Mouse (Mus musculus): ENCODE measurements around the gene Myl9. TPM values are rescaled to one million over a fixed set of nuclear protein-coding genes. Genes with fewer than 3 reads are reported as not detected.
A peak's percentile ranks its signal among the peaks of the same experiment; 100 is the strongest.

The Myl9 gene
- polyA plus RNA-seq, 1 experiment, result 830 TPM

DNA sequence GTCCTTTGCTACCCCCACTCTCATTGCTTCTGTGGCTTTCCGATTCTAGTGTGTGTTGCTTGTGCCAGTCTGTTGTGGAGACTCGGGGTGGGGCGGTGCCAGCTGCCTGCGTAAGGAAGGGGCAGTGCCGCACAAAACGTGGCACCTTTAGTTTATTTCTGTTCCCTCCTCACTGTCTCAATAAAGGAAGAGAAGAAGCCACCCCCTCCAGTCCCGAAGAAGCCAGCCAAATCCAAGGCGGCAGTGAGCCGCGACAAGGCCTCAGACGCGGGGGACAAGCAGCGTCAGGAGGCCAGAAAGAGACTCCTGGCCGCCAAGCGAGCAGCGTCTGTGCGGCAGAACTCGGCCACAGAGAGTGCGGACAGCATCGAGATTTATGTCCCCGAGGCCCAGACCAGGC lies 12.7 kb upstream of the Myl9 start:
- Histone ChIP-seq H3K27ac (ENCODE audit: insufficient read depth, low read length) (no peak overlapping the region), H3K4me3 (ENCODE audit: insufficient read depth, low read length) (no peak overlapping the region), H3K4me1 (ENCODE audit: control insufficient read depth, insufficient read depth, low read length) (no peaks in the 10 kb centered on the region)
- TF ChIP-seq CTCF (IDR thresholded peaks at IDR 0.05; ENCODE audit: borderline replicate concordance, insufficient read depth, low read length) (no peak), POLR2A (IDR thresholded peaks at IDR 0.05; ENCODE audit: low read depth, low read length) (no peak)

DNA sequence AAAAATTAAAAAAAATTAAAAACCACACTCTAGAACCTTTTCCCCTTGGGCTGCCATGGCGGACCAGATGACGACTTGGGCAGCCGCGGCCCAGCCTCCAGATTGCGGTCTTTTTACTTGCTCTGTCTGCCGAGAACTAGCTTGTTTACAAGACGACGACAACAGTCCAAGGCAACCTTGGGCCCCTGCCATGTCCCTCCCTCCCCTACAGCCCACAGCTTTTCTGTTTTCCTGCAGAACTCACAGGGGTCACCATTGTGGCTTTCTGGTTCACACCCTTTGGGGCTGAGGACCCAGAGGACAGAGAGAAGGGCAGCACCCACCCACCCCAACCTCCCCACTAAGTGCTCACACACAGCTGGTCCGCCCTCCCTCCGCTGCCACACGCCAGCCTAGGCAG lies 12.1 kb upstream of the Myl9 start:
- Histone ChIP-seq H3K4me1 (ENCODE audit: control insufficient read depth, insufficient read depth, low read length) (no peaks in the 10 kb centered on the region), H3K27ac (ENCODE audit: insufficient read depth, low read length) (no peak overlapping the region), H3K4me3 (ENCODE audit: insufficient read depth, low read length) (no peak overlapping the region)
- TF ChIP-seq CTCF (IDR thresholded peaks at IDR 0.05; ENCODE audit: borderline replicate concordance, insufficient read depth, low read length), result no peak
- no peak for TF ChIP-seq POLR2A (IDR thresholded peaks at IDR 0.05; ENCODE audit: low read depth, low read length)

- TF ChIP-seq POLR2A (IDR thresholded peaks at IDR 0.05; ENCODE audit: low read depth, low read length) (no peak), CTCF (IDR thresholded peaks at IDR 0.05; ENCODE audit: borderline replicate concordance, insufficient read depth, low read length) (no peak)
- Histone ChIP-seq H3K4me3 (ENCODE audit: insufficient read depth, low read length) (no peak overlapping the region), H3K4me1 (ENCODE audit: control insufficient read depth, insufficient read depth, low read length) (no peaks in the 10 kb centered on the region), H3K27ac (ENCODE audit: insufficient read depth, low read length) (no peak overlapping the region)
These were observed 11.2 kb upstream of the Myl9 start for GRCm38 (mm10) chr2:156764022-156764421.

DNA sequence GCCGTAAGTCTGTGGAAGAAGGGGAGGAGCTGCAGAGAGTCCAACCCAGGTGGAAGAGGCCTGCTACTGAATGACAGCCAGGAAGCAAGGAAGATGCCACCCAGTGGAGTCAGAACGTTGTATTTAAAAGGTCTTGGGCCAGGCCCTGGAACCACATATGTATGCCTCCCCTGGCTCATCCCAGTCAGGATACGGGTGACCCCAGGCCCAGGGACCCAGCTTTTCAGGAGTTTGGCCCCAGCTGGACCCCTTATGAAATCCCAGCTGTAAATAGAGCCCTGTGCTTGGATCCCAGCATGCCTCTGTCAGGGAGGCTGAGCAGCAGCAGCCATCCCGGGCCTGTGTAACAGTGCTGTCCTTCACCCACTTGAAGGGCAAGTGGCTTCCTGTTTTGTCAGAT lies 10.5 kb upstream of the Myl9 start:
- TF ChIP-seq CTCF (IDR thresholded peaks at IDR 0.05; ENCODE audit: borderline replicate concordance, insufficient read depth, low read length) (no peak), POLR2A (IDR thresholded peaks at IDR 0.05; ENCODE audit: low read depth, low read length) (no peak)
- no peak overlapping the region for H3K4me3 ChIP-seq (ENCODE audit: insufficient read depth, low read length)
- H3K4me1 ChIP-seq (ENCODE audit: control insufficient read depth, insufficient read depth, low read length), result no peaks in the 10 kb centered on the region
- H3K27ac ChIP-seq (ENCODE audit: insufficient read depth, low read length), result no peak overlapping the region

- H3K27ac ChIP-seq (ENCODE audit: insufficient read depth, low read length), result no peak overlapping the region
- no peak overlapping the region for H3K4me3 ChIP-seq (ENCODE audit: insufficient read depth, low read length)
- no peaks in the 10 kb centered on the region for H3K4me1 ChIP-seq (ENCODE audit: control insufficient read depth, insufficient read depth, low read length)
- TF ChIP-seq POLR2A (IDR thresholded peaks at IDR 0.05; ENCODE audit: low read depth, low read length) (no peak), CTCF (IDR thresholded peaks at IDR 0.05; ENCODE audit: borderline replicate concordance, insufficient read depth, low read length) (no peak)
These were observed 9.6 kb upstream of the Myl9 start for GRCm38 (mm10) chr2:156765593-156765992.

- TF ChIP-seq CTCF (IDR thresholded peaks at IDR 0.05; ENCODE audit: borderline replicate concordance, insufficient read depth, low read length) (no peak), POLR2A (IDR thresholded peaks at IDR 0.05; ENCODE audit: low read depth, low read length) (no peak)
- Histone ChIP-seq H3K27ac (ENCODE audit: insufficient read depth, low read length) (no peak overlapping the region), H3K4me1 (ENCODE audit: control insufficient read depth, insufficient read depth, low read length) (no peaks in the 10 kb centered on the region), H3K4me3 (ENCODE audit: insufficient read depth, low read length) (no peak overlapping the region)
These were observed 8.8 kb upstream of the Myl9 start for GRCm38 (mm10) chr2:156766227-156767019.

DNA sequence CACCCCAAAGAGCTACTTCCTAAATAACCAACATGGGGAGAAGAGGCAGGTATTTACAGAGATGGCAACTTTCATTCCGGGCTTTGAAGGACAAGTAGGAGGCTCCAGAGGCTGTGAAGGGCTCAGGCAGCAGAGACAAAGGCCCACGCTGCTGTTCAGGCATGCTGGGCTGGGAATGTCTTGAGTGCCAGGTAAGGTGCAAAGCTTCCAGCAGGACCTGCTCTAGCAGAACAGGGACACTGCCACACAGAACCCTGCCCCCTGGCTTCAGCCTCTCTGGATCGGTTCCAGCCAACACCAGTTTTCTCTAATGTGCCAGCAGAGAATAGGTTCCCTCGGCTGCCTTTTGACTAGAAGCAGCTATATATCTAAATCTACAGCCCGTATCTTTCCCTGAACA lies 8.1 kb upstream of the Myl9 start:
- H3K4me1 ChIP-seq (ENCODE audit: control insufficient read depth, insufficient read depth, low read length), result no peaks in the 10 kb centered on the region
- TF ChIP-seq POLR2A (IDR thresholded peaks at IDR 0.05; ENCODE audit: low read depth, low read length), result no peak
- no peak for TF ChIP-seq CTCF (IDR thresholded peaks at IDR 0.05; ENCODE audit: borderline replicate concordance, insufficient read depth, low read length)
- no peak overlapping the region for H3K27ac ChIP-seq (ENCODE audit: insufficient read depth, low read length)
- H3K4me3 ChIP-seq (ENCODE audit: insufficient read depth, low read length), result no peak overlapping the region

- H3K4me1 ChIP-seq (ENCODE audit: control insufficient read depth, insufficient read depth, low read length), result no peaks in the 10 kb centered on the region
- H3K27ac ChIP-seq (ENCODE audit: insufficient read depth, low read length), result no peak overlapping the region
- no peak for TF ChIP-seq CTCF (IDR thresholded peaks at IDR 0.05; ENCODE audit: borderline replicate concordance, insufficient read depth, low read length)
- no peak for TF ChIP-seq POLR2A (IDR thresholded peaks at IDR 0.05; ENCODE audit: low read depth, low read length)
- H3K4me3 ChIP-seq (ENCODE audit: insufficient read depth, low read length), result no peak overlapping the region
These were observed 5.9 kb upstream of the Myl9 start for GRCm38 (mm10) chr2:156769274-156769673.

GRCm38 (mm10) chr2:156773470-156773869 lies 1.8 kb upstream of the Myl9 start:
- no peaks in the 10 kb centered on the region for H3K4me1 ChIP-seq (ENCODE audit: control insufficient read depth, insufficient read depth, low read length)
- H3K4me3 ChIP-seq (ENCODE audit: insufficient read depth, low read length), result no peak overlapping the region
- no peak overlapping the region for H3K27ac ChIP-seq (ENCODE audit: insufficient read depth, low read length)
- TF ChIP-seq POLR2A (IDR thresholded peaks at IDR 0.05; ENCODE audit: low read depth, low read length) (no peak), CTCF (IDR thresholded peaks at IDR 0.05; ENCODE audit: borderline replicate concordance, insufficient read depth, low read length) (no peak)

DNA sequence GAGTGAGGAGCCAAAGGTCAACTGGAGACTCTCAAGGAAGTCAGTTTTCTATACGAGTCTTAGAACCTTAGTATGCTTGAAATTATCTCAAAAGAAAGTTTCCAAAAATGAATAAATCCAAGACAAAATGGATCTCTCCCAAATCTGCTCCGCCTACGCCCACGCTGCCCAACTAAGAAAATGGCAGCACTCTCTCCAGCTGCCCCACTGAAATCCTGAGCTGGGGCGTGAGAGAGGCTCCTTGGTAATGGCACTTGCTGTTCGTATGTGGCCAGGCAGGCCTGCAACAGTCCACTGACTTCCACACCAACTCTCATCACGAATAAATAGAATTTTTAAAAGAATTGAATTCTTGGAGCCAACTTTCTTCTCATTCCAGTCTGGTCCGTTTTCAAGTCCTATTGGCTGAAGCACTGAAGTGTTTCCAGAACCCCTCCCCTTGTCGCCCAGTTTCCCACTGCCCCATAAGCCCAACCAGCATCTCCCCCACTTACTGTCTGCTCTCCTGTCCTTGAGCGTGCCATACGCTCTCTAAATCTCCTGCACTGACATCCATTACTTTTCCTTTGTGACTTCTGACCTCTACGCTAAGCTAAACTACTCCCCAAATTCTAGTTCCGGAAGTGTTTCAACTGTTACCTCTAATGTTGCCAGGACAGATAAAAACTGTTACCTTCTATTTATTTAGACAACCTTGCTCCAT lies 1.0 kb upstream of the Myl9 start:
- peak overlapping the region; percentile 0; the same call in 1 of the 2 replicates for H3K4me3 ChIP-seq (ENCODE audit: insufficient read depth, low read length)
- H3K27ac ChIP-seq (ENCODE audit: insufficient read depth, low read length), result peak overlapping the region; percentile 75

More for the DNA sequence above, 1.0 kb upstream of the Myl9 start:
- H3K4me1 ChIP-seq (ENCODE audit: control insufficient read depth, insufficient read depth, low read length), result no peaks in the 10 kb centered on the region
- no peak for TF ChIP-seq CTCF (IDR thresholded peaks at IDR 0.05; ENCODE audit: borderline replicate concordance, insufficient read depth, low read length)
- TF ChIP-seq POLR2A (IDR thresholded peaks at IDR 0.05; ENCODE audit: low read depth, low read length), result no peak; the same call in none of the 2 replicates

Measured in embryonic fibroblast, embryonic 13.5 days (primary cell).